Mouse (Mus musculus) cerebellum, adult 8-10 months (tissue): Measurements from ENCODE around the gene Fam118a.
"Not testable (repeated sequence)": the region's sequence is repeated elsewhere in the genome, so short reads cannot be mapped to it uniquely, and the experiment has no call there.

Source experiments
- DNase-seq: peaks from one replicate; pipeline ENCODE4 v3.0.0; 2022

The Fam118a gene

DNA sequence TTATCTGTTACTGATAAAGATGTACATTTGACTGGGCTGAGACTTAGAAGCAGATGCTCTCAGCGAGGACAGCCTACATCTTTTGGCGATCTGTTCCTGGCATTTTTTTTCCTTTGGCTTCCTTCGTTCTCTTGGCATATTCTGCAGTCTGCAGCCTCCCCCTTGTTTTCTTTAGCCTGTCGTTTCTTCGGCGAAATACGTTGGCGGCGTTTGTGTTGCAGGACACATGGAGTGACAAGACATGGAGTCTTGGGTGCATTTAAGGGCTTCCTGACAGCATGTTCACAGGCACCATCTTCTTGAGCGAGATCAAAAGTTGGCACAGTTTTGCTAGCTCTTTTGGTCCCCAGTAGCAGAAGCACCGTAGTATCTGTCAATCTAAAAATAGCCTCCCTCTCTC, 13.0 kb upstream of the Fam118a start:
- no peak for DNase-seq

DNA sequence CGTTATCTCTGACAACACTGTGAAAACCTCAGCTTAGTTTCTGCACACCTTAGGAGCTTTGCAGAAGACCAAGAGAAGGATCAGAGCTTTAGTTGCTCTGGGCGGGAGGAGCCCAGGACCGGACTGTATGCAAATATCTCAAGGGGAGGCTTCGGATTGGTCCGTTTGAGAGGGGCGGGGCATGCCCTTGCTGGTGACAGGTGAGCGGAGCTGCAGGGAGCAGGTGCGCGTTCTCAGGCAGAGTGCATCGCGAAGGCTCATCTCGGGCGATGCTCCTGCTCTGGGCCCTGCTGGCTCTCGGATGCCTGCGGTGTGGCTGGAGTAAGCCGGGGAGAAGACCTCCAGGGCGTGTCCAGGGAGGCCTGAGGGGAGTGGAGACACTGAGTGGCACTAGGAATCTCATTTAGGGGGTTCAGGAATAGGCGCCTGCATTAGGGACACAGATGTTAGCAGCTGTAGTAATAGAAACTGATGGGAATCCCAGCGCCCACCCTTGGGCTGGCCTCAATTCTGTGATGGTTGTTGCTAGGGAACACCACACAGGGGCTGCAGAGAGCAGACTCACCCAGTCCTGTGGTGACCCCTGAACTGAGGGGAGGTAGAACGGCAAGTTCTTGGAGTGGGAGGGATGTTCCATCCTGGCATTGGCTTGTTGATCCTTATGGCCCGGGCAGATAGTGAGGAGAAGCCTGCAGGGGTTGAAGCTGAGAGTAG, 11.6 kb upstream of the Fam118a start, which contains the start of gene Upk3a:
Gene Upk3a (plus strand): TSS at position 191 of the 714 bp plus-strand sequence.
- no peak for DNase-seq

DNA sequence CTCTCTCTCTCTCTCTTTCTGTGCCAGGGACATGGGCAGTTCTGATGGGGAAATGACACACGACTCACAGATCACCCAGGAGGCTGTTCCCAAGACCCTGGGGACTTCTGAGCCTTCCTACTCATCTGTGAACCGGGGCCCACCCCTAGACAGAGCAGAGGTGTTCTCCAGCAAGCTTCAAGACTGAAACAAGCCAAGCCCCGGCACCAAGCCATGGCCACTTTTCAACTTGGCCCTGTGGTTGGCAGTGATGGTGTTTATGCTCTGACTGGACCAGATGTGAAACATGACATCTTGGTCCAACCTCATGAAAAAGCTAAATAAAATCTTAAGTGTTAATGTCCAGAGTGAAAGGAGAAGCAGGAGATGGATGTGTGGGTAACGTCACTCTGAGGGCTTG, 6.5 kb upstream of the Fam118a start:
- DNase-seq: no peak

DNA sequence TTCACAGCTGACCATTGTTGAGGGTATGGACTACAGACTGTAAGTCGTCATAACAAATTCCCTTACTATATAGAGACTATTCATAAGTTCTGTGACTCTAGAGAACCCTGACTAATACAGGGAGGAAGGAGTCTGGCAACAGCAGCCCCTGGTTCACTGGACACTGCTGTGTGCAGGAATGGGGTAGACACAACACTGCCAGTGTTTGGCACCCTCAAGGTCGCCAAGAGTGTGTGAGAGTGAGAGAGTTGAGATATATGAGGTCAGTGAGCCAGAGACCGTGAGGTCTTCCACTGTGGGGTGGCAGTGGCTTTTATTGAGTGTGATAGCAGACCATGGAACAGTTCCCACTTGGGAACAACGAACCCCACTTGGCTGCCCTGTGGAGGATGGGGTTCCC, 2.6 kb upstream of the Fam118a start:
- DNase-seq: no peak

DNA sequence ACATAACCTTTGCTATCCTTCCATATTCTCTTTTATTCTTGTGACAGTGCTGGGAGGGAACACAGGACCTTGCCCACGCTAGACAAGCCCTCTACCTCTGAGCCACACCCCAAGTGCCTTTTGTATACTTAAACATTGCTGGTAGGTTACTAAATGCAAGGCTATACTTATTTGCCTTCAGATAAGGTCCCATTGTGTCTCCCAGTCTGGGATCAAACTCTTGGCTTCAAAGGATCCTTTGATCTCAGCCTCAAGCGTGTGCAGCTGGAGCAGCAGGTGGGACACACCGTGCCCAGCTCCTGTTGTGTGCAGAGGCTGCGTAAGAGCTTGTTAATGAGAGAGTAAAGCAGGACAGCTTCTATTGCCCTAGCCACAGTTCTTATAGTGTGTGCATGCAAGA, 1.0 kb upstream of the Fam118a start:
- DNase-seq: no peak

DNA sequence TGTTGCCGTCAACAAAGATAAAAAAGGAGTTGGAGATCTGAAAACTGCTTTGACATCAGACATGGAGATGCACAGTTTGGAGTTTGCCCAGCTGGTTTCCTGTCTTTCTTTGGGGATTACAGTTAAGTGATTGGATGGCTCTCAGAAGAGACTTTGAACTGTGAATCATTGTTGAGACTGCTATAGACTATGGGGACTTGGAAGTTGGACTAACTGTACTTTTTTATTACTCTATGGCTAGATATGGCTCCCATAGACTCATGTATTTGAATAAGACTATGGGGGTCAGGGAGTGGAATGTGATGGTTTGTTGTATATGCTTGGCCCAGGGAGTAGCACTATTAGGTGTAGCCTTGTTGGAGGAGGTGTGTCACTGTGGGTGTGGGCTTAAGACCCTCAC, 1.9 kb downstream of the Fam118a start:
- DNase-seq: not testable (repeated sequence)

DNA sequence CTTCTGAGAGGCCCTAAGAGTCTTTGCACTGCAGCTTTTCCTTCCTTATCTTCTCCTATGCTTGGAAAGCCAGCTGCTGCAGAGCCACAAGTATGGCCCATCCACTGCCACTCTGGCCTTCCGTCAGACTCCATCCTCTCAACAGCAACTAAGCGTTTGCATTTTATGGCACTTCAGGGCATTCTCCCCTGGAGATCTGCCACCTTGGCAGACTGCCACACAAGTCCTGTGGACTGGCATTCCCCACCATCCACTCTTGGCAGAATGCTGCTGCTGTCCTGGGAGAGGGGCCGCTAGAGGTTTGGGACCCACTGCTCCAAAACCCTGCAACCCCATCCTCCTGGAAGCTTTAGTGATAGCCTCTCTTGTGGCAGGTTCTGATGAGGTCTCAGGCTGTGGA, 3.1 kb downstream of the Fam118a start:
- DNase-seq: no peak

DNA sequence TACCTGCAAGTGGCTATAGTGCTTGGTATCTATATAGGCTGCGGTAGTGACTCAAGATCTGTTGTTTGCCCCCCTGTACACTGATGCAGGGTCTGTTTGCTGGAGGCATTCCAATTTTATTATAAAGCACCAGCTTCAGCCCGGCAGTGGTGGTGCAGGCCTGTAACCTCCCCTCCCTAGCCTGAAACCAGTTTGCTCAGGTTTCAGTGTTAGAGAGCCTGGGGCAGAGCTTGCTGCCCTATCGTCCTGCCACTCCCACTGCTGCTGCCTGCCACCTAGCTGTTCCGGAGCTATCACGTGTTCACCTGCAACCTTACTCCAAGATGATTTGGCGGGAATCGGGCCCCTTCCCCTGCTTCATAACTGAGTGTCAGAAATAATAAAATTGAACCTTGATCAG, 5.2 kb downstream of the Fam118a start:
- not testable (repeated sequence) for DNase-seq

DNA sequence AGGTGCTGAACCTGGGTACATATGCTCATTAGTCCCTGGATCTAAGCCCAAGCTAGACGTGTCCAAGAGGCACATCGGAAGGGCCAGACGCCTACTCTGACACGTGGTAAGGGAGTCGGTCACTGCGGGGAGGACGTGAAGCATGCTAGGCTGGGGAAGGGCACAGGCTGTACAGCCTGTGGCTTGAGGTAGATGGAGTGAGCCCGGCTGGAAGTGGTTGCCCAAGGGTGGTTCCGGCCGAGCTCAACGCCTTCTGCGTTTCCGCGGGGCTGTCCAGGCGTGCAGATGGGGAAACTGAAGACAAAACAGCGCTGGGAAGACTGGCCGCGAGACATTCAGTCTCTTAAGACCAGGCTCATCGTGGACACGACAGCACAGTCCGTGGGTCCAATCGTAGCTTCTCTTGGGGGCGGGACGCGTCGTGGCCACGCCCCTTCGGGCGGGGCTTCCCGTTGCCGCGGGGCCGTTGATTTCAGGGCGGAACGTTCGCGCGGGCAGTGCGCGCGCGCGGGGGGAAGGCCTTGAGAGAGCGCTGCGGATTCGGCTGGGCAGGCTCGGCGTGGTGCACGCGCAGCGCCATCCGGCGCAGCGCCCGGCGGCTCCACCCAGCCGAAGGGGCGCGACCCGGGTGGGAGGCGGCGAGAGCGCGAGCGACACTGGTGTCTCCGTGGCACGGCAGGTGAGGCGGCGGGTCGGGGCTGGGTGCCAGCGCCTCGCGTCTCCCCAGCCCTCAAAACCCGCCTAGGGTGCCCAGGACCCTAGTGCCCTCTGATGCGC, 8.0 kb downstream of the Fam118a start:
- peak; percentile 99 for DNase-seq

DNA sequence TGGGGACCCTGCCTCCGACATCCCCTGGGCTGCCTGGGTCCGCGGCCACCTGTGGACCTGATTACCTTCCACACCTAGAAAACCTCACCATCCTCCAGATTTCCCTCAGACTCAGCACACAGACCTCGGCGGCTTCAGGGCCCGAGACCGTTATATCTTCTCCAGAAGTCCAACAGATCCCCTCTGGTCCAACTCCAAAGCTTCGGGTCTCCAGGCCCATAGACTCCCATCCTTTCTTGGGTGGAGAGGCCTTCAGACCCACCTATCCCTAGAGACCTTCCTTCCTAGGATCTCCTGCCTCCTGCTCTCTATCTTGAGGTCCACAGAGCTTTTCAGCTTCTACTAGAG, 8.6 kb downstream of the Fam118a start:
- no peak for DNase-seq

DNA sequence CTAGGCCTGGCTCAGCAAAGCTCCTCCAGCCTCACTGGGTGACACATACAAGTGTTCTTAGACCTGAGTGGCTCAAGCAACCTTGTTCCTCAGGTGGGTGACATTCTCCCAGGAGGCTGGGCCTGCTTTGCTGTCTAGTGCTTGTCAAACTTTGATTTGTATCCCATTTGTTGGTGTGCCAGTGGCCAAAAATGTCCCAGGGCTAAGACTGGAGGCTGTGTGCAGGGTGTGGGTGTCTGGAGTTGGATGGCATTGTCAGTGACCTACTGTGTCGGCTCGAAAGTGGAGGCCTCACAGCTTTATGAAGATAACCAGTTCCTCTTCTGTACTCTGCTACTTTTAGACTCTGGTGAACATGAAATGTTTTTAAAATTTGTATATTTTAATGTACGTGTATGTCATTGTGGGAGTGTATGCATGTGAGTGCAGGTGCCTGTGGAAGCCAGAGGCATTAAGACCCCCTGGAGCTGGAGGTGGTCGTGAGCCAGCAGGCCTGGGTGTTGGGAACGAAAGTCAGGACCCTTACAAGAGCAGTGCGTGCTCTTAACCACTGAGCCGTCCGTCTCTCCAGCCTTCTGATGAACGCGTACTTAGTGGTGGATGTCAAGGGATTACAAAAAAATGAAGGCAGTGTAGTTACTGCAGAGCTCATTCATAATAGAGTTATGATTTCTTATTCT, 12.9 kb downstream of the Fam118a start:
- no peak for DNase-seq

DNA sequence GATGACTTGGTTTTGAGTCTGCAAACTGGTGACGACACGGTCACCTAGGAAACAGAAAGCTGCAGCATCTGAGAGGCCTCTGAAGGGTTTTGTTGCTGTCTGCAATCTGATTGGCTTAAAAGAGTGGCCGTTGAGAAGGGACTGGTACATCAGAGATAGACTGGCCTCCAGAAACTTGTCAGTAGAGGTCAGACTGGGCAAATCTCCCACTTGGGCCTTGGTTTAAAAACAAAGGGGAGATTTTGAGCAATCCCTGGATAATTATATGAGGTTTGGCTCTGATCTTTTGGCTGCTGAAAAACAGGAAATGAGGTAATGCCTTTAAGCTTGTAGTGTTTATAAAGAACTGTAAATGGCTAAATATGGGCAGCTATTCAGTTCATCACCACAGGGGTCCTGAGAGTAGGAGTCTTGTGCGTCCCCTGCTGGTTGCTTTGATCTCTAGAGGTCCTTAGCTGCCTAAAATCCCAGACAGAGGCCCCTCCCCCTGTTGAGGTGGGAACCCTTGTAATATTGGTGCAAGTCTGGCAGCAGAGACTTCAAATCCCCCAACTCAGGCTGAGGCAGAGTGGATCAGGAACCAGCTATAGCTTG, 13.7 kb downstream of the Fam118a start:
- DNase-seq: peak; percentile 33

DNA sequence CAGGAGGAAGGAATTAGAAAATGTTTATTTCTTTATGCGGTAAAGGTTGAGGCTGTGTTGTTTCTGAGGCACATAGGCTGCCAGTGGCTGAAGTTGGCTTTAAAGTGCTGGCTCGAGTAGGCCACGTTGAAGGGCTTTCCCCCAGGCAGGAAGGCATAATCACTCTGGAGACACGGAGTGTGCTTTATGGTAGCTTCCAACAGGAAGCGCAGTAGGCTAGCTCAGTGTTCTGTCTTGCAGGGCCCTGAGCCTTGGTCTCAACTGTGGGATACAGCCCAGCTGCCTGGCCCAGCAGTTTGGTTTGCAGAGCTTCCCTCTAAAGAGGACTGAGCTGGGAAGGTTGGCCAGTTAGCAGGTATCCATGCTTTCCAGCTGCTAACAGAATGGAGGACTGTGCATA, 14.4 kb downstream of the Fam118a start:
- no peak for DNase-seq

DNA sequence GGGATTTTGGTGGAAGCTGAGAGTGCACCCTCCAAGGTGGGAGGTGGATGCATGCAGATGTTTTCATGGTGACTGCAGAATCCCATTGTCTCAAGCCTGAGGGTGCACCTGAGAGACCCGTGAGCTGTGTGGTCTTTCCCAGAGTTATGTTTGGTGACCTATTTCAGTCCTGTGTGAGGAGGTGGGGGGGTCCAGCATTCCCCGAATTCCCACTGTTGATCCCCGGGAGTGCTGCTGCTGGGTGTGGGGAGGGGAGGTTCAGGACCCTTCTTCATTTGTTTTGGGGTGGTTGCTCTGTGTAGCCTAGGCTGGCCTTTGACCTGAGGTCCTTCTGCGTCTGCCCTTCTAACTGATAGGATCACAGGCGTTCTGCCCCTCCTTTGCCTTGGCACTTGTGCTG, 15.0 kb downstream of the Fam118a start:
- DNase-seq: no peak

DNA sequence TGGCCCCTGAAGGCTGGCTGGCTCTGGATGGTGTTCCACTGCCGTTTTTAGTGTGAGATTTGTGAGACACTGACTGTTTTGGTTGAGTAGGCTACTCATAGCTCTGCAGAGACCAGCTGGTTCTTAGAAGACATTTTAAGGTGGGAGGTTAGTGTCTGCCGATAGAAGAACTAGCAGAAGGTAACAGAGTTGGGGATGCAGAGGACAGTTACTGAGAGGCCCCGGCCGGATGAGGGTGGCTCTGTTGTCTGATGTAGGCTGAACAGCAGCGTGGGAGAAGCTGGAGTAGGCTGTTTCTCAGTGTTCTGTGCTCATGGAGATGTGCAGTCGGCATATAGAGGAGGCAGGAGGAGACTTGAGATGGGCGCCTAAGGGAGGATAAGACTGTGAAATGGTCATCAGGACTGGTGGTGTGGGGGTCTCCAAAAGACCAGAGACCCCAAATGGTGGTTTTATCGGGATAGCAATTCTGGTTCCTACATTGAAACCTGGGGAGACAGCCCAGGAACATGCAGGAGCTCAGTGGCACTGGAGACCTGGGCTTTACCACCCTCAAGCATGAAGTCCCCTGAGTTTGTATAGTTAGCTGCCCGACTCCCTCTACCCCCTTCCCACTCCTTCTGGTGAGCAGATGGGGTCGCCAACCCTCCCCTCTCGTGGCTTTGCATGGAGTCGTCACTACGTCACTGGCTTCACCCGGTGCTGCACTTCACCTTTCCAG, 17.6 kb downstream of the Fam118a start:
- no peak for DNase-seq

DNA sequence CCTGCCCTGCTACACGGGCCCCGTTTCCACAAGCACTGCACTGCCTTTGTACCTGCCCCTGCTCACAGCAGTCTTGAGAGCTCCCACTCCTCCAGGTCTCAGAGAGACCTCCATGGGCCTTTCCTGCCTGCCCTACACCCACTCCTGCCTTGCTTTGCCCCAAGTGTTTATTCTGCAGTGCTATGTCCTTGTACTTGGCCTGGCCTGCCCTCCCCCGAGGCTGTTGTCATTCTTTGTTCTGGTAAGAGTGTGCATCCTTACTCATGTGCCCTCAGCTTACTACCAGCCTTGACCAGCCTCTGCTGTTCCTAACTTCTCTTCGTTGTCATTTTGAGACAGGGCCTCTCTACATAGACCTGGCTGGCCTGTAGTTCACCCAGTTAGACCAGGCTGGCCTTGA, 19.1 kb downstream of the Fam118a start:
- DNase-seq: no peak

DNA sequence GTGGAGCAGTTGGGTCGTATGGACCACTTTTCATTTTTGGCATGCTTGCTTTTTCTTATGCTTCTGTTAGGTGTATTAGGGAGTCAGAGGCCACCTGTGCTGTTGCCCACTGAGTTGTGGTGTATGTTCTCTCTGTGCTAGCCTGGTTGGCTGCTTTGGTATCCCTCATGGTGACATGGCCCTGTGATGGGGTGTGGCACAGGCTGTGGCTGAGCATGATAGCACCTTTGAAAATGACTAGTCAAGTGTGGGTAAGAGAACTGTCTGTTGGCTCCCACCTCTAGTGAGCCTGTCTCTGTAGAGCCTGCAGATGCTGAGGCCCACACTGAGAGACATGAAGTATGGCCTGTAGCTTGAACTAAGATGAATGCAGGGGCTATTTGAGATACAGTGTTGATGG, 21.0 kb downstream of the Fam118a start:
- no peak for DNase-seq

DNA sequence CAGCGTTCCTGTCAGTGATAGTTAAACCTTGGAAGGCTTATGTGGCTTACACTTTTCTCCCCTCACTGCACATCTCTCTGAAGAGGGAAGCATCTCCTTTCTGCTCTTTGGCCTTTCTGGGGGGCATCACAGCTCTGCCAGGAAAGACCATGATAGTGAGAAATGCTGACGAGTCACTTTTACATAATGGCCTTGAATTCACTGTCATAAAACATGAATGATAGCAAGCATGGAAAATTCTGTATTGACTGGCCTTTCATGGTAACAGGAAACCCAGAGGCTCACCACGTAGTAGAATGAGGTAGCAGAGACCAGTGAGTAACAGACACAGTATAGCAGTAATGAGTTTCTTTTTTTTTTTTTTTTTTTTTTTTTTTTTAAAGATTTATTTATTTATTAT, 25.4 kb downstream of the Fam118a start:
- DNase-seq: no peak

DNA sequence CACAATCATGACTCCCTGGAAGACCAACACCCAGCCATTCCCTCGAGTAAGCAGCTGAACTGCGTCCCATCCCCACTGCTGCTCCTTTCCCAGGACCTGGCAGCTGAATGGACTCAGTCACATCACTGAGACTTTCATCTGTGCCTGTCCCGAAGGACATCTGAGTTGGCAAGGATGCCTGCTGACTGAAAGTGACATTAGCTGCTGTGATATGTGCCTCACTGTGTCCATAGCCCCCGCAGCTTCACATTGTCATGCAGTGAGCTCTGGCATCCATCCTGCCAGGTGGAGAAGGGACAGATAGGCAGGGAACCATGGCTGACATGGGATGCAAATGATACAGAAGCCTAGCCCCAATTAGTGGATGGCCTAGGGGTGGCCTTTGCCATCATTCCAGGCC, 26.4 kb downstream of the Fam118a start:
- no peak for DNase-seq

DNA sequence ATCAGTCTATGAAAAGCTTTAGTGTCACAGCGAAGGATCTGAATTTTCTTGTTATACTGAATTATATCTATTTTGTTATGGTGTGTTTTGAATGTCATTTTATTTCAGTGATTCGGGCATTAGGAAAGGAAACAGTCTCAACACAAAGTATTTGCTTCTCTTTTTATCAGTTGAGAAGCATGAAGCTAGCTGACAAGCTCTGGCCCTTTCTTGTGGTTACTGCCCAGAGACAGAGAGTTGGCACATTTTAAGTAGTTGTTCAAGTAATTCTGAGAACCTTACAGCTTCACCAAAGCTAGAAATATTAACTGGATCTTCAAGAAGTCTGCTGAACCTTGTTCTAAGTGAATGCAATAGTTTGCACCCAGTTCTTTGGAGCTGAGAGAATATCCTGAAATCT, 34.7 kb downstream of the Fam118a start:
- no peak for DNase-seq

DNA sequence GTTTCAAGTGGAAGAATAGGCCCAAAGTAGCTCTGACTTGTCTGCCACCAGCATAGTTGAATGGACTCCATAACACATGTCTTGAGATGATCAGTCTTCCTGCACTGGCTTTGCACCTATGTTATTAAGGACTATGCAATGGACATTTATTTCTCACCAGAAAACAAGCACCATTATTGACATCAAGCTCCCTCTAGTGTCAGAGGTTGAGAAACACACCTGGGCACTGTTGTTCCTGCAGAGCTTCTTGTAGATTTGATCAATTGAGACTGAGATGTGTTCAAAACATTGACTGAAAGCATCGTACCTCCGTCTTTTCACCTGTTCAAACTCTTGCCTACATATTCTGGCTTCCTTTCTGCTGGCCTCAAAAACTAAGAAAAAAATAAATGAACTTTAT, 41.8 kb downstream of the Fam118a start:
- peak; percentile 48 for DNase-seq

DNA sequence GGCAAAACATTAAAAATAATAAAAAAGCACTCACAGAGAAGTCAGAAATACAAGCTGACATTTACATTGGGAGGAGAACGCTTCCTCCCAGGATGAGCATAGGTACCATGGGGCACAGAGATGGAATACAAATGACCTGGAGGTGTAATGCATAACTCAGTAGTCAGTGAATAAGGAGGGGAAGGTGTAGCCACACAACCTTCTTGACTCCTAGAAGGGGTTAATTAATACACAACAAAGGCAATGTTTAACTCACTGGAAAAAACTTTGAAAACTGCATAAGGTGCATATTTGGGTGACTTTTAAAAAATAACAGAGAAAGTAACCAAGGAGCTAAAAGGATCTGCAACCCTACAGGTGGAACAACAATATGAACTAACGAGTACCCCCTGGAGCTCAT, 43.9 kb downstream of the Fam118a start:
- DNase-seq: no peak

DNA sequence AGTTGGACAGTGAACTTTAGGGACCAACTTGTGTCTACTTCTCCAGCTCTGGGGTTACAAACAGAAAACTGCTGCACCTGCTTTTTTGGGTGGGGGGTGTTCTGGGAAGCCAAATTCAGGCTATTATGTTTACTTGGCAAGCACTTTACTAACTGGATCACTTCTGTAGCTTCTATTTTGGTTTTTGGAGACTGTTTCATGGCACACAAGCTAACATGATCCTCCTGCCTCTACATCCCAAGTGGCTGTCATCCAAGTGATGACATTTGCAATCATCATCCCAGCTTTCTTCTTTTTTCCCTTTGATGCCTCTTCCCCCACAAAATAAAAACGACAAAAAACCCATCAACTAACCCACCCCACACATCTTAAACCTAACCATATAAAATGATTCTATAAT, 56.9 kb downstream of the Fam118a start:
- DNase-seq: no peak
